Mouse (Mus musculus): Measurements from ENCODE around the gene Abcc1. TPM values are rescaled to one million over a fixed set of nuclear protein-coding genes. Genes with fewer than 3 reads are reported as not detected.

Gene Abcc1
- total RNA-seq, 2 experiments from 2014 or later: 18.1 to 19.2 TPM

DNA sequence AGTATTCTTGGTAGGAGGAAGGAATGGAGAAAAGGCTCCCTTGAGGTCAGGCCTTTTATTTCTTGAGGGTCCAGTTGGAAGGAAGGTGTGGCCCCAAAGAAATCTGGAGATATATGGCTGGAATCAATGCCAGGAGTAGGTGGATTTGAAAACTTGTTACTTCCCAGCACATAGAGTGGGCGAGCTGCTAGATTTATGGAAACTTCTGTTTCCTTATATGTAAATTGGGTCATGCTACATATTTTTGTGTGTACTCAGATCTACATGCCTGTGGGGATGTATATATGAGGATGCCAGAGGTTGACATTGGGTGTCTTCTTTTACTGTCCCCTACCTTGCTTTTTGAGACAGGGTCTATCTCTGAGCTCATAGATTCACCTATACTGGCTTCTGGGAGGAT lies 14.6 kb downstream of the Abcc1 start:
- DNase-seq: no peak
- intact Hi-C loops (cut with DNase I): no loop called here

- DNase-seq: no peak
- intact Hi-C loops (cut with DNase I): no loop called here
Observed at GRCm38 (mm10) chr16:14376352-14376751, 15.0 kb downstream of the Abcc1 start.

DNA sequence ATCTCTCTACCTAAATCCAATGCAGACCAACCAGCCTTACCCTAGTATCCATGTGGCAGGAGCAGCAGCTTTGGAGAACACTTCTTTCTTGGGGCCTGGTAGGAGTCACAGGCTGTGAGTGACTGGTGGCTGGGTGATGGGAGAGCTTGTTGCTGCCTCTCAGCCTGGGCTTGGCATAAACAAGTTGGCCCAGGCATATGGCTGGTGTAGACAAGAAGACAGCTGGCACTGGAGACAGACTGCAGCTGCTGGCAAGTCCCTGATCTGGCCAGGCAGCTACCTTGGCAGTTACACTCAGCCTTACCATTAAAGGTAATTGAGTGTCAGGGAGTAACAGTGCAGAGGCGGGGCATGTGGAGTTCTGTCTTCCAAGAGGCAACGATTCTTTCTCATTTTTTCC lies 16.0 kb downstream of the Abcc1 start:
- DNase-seq: peak; percentile 68
- intact Hi-C loops (cut with DNase I): no loop called here

DNA sequence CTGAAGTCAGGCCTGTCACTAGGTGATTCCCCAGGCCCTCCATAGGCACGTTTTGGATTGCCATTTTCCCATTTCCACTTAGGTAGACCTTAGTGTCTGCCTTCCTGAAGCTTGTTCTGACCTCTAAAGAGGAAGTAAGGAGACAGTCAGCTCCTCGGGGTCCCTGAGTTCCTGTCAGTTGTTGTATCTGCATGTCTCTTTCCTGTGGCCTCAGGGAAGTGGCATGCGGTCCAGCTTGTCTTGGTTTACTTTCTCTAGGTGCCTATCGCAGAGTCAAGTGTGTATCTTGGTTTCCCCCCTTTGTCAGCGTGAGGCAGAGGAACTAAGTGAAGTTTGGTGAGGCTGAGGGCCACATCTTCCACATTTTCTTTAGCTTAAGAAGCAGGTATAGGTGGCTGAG lies 17.3 kb downstream of the Abcc1 start:
- intact Hi-C loops (cut with DNase I): no loop called here
- DNase-seq: no peak

DNA sequence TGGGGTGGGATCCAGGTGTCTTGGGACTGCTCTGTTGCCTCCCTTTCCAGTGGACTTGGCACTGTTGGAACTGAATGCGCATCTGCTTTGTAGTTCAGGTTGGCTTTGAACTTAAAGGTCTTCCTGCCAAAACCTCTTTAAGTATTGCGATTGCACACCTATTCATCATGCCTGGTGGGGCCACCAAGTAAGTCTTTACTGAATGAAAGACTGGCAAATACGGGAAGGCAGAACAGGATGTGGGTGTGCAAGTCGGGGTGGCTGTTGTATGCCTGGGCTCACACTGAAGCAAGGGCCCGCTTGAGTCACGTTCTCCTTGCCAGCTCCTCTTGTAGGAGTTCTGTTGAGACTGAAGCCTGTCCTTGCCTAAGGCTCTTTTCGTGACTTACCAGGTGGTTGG lies 18.5 kb downstream of the Abcc1 start:
- DNase-seq: no peak
- intact Hi-C loops (cut with DNase I): no loop called here

GRCm38 (mm10) chr16:14381061-14381665 lies 19.8 kb downstream of the Abcc1 start:
- no peak for DNase-seq
- intact Hi-C loops (cut with DNase I): no loop called here

GRCm38 (mm10) chr16:14399303-14399702 lies 37.9 kb downstream of the Abcc1 start:
- intact Hi-C loops (cut with DNase I): no loop called here
- no peak for DNase-seq

- DNase-seq: no peak
- intact Hi-C loops (cut with DNase I): no loop called here
Observed at GRCm38 (mm10) chr16:14403507-14403906, 42.1 kb downstream of the Abcc1 start.

GRCm38 (mm10) chr16:14405636-14406035 lies 44.3 kb downstream of the Abcc1 start:
- intact Hi-C loops (cut with DNase I): no loop called here

DNA sequence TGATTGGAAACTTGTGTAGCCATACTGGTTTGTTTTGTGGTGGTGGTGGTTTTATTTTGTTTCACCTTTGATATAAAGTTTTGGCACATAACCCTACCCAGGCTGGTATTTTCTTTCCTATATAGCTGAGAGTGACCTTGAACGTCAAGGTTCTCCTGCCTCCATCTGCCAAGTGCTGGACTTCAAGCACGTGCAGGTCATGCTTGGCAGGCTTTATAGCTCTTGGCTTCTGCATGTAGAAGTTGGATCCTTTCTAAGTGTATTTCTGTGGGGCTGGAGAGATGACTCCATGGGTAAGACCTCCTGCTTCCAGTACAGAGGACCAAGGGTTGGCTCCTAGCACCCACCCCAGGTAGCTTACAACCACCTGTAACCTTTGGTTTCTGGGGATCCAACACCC lies 47.8 kb downstream of the Abcc1 start:
- intact Hi-C loops (cut with DNase I): no loop called here
- no peak for DNase-seq

More at GRCm38 (mm10) chr16:14405636-14406035, 44.3 kb downstream of the Abcc1 start:
- no peak for DNase-seq

GRCm38 (mm10) chr16:14409776-14410175 lies 48.4 kb downstream of the Abcc1 start:
- no peak for DNase-seq
- intact Hi-C loops (cut with DNase I): no loop called here

DNA sequence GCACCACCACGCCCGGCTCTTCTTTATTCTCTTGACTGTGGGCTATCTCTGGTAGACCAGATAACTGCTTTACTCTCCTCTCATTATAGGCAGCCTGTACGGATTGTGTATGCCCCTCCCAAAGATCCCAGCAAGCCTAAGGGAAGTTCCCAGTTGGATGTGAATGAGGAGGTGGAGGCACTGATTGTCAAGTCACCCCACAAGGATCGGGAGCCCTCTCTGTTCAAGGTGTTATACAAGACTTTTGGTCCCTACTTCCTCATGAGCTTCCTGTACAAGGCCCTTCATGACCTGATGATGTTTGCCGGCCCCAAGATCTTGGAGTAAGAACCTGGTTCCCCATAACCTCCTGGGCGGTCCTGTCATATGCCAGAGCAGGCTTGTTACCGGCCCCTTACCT lies 49.3 kb downstream of the Abcc1 start:
- intact Hi-C loops (cut with DNase I): no loop called here

DNA sequence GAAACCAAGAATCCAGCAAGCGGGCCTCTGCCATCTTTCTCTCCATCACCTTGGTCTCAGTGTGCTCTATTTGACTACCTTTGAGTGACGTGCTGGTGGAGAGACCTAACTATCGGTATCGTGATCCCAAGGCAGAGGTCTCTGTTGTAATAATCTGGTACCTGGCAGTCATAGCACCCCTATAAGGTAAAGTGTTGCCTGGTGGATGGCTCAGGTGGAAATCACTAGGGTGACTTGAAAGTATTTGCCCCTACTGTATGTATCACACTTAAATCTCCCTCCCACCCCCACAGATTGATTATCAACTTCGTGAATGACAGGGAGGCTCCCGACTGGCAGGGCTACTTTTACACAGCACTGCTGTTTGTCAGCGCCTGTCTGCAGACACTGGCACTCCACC lies 49.8 kb downstream of the Abcc1 start:
- no peak for DNase-seq
- intact Hi-C loops (cut with DNase I): no loop called here

More for the DNA sequence above, 49.3 kb downstream of the Abcc1 start:
- no peak for DNase-seq

DNA sequence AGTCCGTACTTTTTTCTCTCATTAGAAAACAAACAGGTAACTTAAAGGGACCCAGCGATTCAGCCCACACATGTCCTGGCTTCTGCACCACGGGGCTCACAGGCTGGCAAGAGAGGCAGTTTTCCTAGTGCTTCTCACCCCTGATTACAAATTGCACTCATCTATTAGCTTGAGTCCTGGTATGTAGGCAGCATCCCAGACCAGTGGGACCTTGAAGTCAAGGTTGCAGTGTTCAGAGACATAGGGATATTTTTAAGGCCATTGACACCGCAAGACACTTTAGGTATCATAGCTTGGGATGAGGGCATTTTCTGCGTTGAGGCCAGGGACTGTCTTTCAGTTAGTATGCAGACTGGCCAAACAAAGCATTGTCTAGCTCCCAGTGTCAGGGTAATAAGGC lies 51.2 kb downstream of the Abcc1 start:
- no peak for DNase-seq
- intact Hi-C loops (cut with DNase I): no loop called here

DNA sequence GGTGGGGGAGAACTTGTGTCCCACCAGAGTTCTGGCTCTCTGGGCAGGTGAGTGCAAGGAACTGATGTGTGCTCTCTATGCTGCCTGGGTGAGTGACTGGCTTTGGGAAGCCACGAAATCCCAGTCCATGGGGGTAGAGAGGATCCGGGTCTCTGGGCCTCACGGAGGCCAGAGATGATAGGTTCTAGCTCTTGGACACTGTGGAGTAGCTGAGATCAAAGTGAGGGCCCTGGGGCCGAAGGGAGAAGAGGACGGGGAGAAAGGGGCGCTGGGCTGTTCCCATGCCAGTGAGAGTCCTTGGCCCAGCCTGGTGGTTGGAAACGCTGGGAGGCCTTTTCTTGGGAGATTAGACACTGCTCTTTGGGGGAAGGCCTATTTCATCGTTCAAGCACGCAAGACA lies 53.8 kb downstream of the Abcc1 start:
- no peak for DNase-seq
- intact Hi-C loops (cut with DNase I): no loop called here

DNA sequence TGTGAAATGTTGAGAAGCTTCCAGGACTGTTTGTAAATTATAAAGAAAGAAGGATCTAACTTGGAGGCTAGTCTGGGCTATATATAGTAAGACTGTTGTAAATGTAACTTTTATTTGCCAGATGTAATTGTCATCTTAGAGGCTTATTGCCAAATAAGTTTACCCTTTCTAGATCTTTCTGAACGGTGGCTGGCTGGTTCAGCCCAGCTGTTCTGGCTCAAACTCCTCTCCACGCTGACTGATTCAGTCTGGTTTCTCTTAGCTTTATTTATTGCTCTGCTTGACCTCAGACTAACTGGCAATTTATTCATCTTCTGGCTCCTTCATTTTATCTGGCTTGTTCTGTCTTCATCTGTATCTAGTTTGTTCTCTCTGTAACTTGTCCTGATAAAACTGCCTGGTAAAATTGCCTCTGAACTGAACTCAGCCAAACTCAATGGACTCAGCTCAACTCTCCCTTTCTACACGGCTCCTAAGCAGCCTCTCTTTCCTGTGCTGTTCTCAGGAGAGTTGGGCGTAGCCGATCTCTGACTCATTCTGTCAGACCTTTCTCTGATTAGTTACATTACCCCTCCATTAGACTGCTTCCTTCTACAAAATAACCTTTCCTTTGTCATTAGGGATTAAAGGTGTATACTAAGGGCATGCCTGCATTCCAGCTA lies 55.7 kb downstream of the Abcc1 start:
- no peak for DNase-seq
- intact Hi-C loops (cut with DNase I): no loop called here

DNA sequence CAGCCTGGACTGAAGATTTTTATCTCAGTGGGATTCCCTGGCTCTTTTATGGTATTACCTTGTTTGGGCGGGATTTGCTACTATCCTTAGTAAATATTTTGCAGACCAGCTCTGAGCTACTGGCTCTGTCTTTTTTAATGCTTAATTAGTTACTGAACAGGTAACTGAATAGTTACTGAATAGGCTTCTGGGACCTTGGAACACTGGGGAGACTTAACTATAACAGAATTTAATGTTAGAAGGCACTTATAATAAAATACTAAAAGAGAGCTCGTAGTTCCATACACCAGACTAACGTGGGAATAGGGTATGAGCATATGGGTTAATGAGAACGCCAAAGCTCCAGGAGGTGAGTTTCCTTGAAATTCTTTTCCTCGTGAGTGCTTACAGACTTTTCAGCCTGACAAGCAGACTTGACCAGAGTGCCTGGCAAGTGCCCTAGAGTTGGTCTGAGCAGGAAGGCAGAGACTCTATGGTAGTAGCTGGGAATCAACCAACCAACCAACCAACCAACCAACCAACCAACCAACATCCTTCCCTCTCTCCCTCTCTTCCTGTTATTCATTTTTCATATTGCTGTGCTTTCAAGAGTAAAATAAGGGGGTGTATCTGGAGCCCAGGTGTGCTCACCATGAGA lies 59.3 kb downstream of the Abcc1 start:
- no peak for DNase-seq
- intact Hi-C loops (cut with DNase I): no loop called here

- no peak for DNase-seq
- intact Hi-C loops (cut with DNase I): no loop called here
Observed at GRCm38 (mm10) chr16:14422081-14422480, 60.7 kb downstream of the Abcc1 start.

DNA sequence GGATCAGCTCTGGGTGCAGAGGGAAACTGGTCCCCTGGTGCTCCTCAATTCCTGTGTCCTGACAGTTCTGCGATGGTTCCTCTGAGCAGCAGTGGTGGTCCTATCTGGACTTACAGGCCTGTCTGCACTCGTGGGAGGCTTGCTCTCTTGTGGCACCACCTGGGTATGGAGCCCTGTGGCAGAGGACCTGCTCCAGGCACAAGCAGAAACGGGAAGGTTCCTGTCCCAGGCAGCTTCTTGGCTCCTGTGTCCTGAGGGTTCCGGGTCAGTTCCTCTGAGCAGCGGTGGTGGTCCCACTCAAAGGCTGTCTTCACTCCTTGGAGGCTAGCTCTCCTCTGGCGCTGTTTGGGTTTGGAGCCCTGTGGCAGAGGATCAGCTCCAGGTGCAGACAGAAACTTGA lies 68.0 kb downstream of the Abcc1 start:
- intact Hi-C loops (cut with DNase I): no loop called here
- DNase-seq: no peak

DNA sequence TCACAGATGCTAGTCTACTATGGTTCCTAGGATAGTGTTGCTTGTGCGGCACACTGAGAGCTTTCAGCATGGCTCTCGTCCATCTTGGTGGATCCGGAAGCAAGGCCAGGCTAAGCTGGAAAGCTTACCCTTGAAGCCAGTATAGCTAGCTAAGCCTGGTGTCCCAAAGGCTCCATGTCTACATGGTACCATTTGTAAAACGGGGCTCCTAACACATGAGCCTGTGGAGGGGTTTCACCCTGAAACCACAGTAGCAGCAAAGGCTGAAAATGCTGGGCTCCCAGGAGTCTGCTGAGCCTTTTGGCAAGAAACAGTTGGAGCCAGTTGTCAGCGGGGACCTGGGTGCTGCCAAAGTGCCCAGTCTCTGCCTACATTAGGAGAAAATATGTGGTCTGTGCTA lies 71.6 kb downstream of the Abcc1 start:
- no peak for DNase-seq
- intact Hi-C loops (cut with DNase I): no loop called here

- DNase-seq: no peak
- intact Hi-C loops (cut with DNase I): no loop called here
Observed at GRCm38 (mm10) chr16:14435526-14435925, 74.2 kb downstream of the Abcc1 start.

DNA sequence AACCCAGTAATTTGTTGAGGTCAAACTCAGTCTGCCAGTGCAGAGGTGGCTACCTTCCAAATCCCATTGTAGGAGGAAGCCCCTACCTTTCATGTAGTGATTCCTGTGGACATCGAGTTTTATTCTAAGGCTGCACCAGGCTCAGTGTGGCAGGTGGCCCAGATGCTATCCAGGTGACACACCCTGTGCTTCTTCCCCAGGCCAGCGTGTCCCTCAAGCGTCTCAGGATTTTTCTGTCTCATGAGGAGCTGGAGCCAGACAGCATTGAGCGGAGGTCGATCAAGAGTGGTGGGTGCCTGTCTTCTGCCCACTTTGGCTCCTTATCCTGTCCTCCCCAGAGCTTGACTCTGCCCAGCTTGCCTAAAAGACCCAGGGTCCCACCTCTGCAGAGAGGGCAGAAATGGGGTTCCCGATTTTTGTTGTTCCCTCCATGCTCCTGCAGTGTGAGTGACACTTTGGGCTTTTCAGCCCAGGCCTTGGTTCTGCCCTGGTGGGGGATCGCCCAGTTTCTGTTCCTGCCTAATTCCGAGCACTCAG lies 76.2 kb downstream of the Abcc1 start:
- intact Hi-C loops (cut with DNase I): no loop called here

More for the DNA sequence above, 76.2 kb downstream of the Abcc1 start:
- DNase-seq: no peak
